Mouse (Mus musculus): ENCODE measurements around the gene Cks1b. TPM values are rescaled to one million over a fixed set of nuclear protein-coding genes. Genes with fewer than 3 reads are reported as not detected.

Gene Cks1b
- total and polyA plus RNA-seq, 3 experiments = 177 to 438 (median 271) TPM

- peaks cover 4% of the 10 kb centered on the region; the same call in 1 of the 2 replicates for H3K79me2 ChIP-seq (ENCODE audit: control insufficient read depth, insufficient read depth, low read length, poor library complexity)
- peak; percentile 95 for DNase-seq (ENCODE audit: low read depth, low spot score)
- peak overlapping the region; percentile 35 to 43 for H3K4me3 ChIP-seq (ENCODE audit: control insufficient read depth in 1 of 2, insufficient read depth in 1 of 2, low read depth in 2 of 2, low read length in 2 of 2)
- peak overlapping the region; percentile 30; the same call in 1 of the 2 replicates for H3K9ac ChIP-seq (ENCODE audit: control insufficient read depth, low read depth, low read length, poor library complexity, severe bottlenecking)
- H3K9me3 ChIP-seq (replicated peaks; ENCODE audit: insufficient read depth, low read length) = no peaks in the 10 kb centered on the region
- no peak overlapping the region for H3K27ac ChIP-seq (ENCODE audit: control insufficient read depth, low read depth, low read length)
- H3K4me1 ChIP-seq (ENCODE audit: control insufficient read depth in 1 of 2, insufficient read depth in 2 of 2, low read length in 2 of 2) = peaks cover 11 to 20% of the 10 kb centered on the region in 2 experiments
- H3K36me3 ChIP-seq (ENCODE audit: control insufficient read depth in 1 of 2, insufficient read depth in 2 of 2, low read length in 2 of 2) = peaks cover 0 to 10% of the 10 kb centered on the region in 2 experiments; a peak in 2 of 4 replicates
- no peaks in the 10 kb centered on the region for H3K27me3 ChIP-seq (ENCODE audit: control insufficient read depth in 1 of 2, insufficient read depth in 2 of 2, low read length in 2 of 2)
- TF ChIP-seq EP300 (IDR thresholded peaks at IDR 0.05; ENCODE audit: low read depth in 1 of 2, low read length in 2 of 2) (no peak), RAD21 (IDR thresholded peaks at IDR 0.05; ENCODE audit: low read depth, low read length) (peak; percentile 61), SMC3 (IDR thresholded peaks at IDR 0.05; ENCODE audit: low read depth, low read length) (peak; percentile 91), KAT2A (conservative IDR thresholded peaks at IDR 0.05; ENCODE audit: low read depth, low read length) (no peak), GABPA (IDR thresholded peaks at IDR 0.05; ENCODE audit: low read depth, low read length) (no peak), NRF1 (IDR thresholded peaks at IDR 0.05; ENCODE audit: insufficient read depth, low read depth, low read length, poor library complexity, severe bottlenecking) (0 out of 2 replicates have a peak, but pooled peaks have one; percentile 4), MAZ (IDR thresholded peaks at IDR 0.05; ENCODE audit: low read depth, low read length) (peak; percentile 92), MAFK (IDR thresholded peaks at IDR 0.05; ENCODE audit: borderline replicate concordance, low read depth, low read length) (no peak), CTCF (IDR thresholded peaks at IDR 0.05 in 2 of 3, conservative IDR thresholded peaks at IDR 0.05 in 1 of 3; ENCODE audit: control insufficient read depth in 1 of 3, insufficient read depth in 1 of 3, low read depth in 2 of 3, low read length in 3 of 3, poor library complexity in 1 of 3, severe bottlenecking in 1 of 3) (peak; percentile 77 to 97 (median 96)), CHD1 (IDR thresholded peaks at IDR 0.05; ENCODE audit: low read depth, low read length) (0 out of 2 replicates have a peak, but pooled peaks have one; percentile 49), MYC (IDR thresholded peaks at IDR 0.05; ENCODE audit: low read depth, low read length) (0 out of 2 replicates have a peak, but pooled peaks have one; percentile 52), MAX (IDR thresholded peaks at IDR 0.05; ENCODE audit: low read length) (no peak; the same call in 1 of the 2 replicates), TBP (IDR thresholded peaks at IDR 0.05; ENCODE audit: low read depth, low read length) (peak; percentile 32; the same call in 1 of the 2 replicates), ZC3H11A (IDR thresholded peaks at IDR 0.05; ENCODE audit: low read depth, low read length) (peak; percentile 50), MXI1 (IDR thresholded peaks at IDR 0.05; ENCODE audit: low read depth, low read length) (peak; percentile 69), ZMIZ1 (IDR thresholded peaks at IDR 0.05; ENCODE audit: low read depth, low read length) (no peak), SIN3A (IDR thresholded peaks at IDR 0.05; ENCODE audit: low read length) (peak; percentile 64; the same call in 1 of the 2 replicates), USF1 (IDR thresholded peaks at IDR 0.05; ENCODE audit: low read depth, low read length) (no peak), ZNF384 (IDR thresholded peaks at IDR 0.05; ENCODE audit: low read depth, low read length) (no peak; the same call in 1 of the 2 replicates), ETS1 (IDR thresholded peaks at IDR 0.05; ENCODE audit: low read depth, low read length) (0 out of 2 replicates have a peak, but pooled peaks have one; percentile 5), NELFE (IDR thresholded peaks at IDR 0.05; ENCODE audit: low read depth, low read length) (peak; percentile 24; the same call in 1 of the 2 replicates), RCOR1 (IDR thresholded peaks at IDR 0.05; ENCODE audit: low read depth, low read length) (no peak), ELF1 (IDR thresholded peaks at IDR 0.05; ENCODE audit: low read depth, low read length) (0 out of 2 replicates have a peak, but pooled peaks have one; percentile 25)
Measured at GRCm38 (mm10) chr3:89456726-89457665, 38.8 kb upstream of the Cks1b start.
